Mouse (Mus musculus) R1 (cell line): Measurements from ENCODE around the gene Wdr25.

ENCODE experiments used
- DNase-seq: peaks from one replicate; pipeline ENCODE4 v3.0.0-alpha.2; 2018; ENCODE audit warnings: low read depth, low spot score

Wdr25 gene

GRCm38 (mm10) chr12:108985025-108985424 is 91.6 kb downstream of the Wdr25 start:
- DNase-seq = peak; percentile 29

- DNase-seq = no peak
Observed at GRCm38 (mm10) chr12:108987448-108987847, 94.0 kb downstream of the Wdr25 start.

DNA sequence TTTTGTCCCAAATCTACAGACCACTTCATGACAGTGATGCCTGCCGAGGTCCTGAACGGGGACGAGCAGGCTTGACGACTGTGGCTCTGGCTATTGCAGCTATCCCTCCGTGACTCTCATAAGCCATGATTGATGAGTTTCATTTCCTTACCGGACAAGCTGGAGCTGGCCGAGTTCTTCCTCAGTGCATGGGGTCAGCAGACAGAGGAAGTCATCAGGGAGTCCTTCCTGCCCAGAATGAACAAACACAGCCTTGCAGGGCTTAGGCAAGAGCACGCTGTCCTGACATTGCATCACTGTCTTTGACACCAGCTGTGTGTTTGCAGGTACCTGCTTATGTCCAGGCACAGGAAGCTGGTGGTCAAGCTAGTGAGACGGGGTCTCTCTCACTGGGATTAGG is 97.0 kb downstream of the Wdr25 start:
- no peak for DNase-seq

GRCm38 (mm10) chr12:108993046-108993445 is 99.6 kb downstream of the Wdr25 start:
- DNase-seq = no peak

DNA sequence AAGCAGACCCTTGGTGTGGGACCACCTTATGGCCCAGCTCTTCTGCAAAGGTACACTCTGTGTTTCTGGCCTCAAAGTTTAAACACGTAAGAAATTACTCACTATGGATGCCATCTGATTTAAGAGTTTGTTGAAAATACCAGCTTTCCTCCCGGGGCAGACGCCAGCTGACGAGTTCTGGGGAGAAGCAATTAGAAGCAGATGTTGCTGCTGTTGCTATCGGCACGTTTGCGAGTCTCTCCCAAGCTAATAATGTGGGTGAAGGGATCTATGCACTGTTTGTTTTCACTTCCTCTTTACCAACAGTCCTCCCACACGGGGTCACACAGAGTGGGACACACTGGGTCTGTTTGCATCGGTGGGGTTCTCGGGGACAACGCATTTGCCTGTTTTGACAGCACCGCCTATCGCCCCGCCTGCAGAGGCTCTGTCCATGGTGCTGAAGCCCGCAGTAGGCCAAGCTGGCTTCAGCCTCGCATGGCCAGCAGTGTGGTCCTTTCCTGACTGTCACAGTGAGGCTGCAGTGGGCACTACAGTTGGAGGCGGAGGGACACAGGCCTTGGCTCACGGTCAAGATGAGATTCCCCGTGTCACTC is 101.1 kb downstream of the Wdr25 start:
- peak; percentile 54 for DNase-seq

- DNase-seq = peak; percentile 33
Observed at GRCm38 (mm10) chr12:108995976-108996636, 102.7 kb downstream of the Wdr25 start.

DNA sequence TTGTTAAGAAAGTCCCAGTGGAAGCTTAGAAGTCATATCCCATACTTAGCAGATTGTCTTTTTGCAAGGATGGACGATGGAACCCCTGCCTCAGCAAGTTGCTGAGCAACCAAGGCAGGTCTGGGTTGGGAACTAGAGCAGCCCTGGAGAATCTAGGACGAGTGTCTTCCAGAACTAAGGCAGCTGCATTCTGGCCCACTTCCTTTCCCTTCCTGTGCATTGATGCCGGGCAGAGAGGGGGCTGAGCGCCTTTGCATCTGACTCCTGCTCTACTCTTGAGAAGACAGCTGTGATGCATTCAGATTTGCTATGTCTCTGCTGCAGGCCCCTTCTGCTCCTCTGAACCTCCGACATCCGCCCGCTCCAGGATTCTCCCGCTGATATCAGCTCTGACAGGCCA is 103.8 kb downstream of the Wdr25 start:
- DNase-seq = no peak

- no peak for DNase-seq
Observed at GRCm38 (mm10) chr12:109002978-109003377, 109.5 kb downstream of the Wdr25 start.

DNA sequence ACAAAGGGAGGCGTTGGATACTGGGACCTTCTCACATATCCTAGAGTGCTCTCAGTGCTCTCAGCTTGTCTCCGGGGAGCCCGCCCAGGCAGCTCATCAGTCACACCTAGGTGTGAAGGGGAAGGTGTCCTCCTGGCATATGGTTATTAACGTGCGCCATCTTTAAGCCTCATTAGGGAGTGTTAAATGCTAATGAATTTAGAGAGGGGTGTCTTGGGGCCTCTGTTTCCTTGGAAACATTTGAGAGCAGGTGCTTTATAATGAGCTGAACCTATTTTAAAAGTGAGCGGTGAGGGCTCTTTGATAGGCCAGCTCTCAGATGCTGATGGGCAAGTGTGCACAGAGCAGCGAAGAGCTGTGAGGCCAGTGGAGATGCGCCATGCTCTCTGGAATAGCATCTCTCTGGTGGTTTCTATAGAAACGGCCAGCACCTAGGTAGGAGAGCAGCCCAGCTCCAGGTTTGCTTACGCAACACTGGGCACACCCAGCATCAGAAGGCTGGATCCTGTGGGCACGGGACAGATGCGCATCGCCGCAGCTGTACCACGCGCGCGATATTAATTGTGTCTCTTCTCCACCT is 116.7 kb downstream of the Wdr25 start:
- DNase-seq = no peak

- DNase-seq = no peak
Observed at GRCm38 (mm10) chr12:109022181-109022691, 128.8 kb downstream of the Wdr25 start.

DNA sequence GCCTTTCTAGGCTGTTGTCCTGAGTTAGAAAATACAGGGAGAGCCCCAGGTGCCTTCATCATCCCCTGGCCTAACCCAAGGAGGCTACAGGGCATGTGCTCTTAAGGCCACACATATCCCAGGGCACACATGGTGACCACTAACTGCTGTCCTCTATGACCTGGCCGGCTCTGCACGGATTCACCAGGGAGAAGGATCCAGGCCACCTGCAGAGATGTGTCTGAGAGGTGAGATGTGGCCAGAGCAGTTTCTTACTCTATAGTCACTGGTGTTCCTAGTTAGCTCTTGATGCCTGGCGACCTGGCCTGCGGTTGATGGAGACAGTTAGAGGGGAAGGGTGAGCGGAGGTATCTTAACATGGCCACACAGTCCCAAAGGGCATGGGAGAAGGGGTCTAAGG is 129.5 kb downstream of the Wdr25 start:
- DNase-seq = no peak

DNA sequence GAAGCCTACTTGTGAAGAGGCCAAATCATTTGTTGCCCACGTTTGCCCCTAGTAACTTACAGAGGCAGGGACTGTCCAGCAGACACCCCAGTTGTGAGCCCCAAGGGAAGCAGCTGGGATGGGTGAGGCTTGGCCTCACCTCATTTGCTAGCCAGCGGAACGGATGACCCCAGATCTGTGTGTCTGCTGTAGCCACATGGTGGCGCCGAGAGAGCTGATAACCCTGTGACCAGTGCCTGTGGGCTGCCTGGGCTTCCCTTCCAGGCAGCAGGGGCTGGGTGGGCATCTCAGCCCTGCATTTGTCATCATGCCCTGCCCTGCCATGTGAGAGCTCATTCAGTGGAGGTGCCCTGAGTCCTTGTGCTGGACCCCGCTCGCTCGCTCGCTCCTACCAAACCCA is 130.3 kb downstream of the Wdr25 start:
- DNase-seq = no peak

- no peak for DNase-seq
Observed at GRCm38 (mm10) chr12:109037026-109037425, 143.6 kb downstream of the Wdr25 start.

DNA sequence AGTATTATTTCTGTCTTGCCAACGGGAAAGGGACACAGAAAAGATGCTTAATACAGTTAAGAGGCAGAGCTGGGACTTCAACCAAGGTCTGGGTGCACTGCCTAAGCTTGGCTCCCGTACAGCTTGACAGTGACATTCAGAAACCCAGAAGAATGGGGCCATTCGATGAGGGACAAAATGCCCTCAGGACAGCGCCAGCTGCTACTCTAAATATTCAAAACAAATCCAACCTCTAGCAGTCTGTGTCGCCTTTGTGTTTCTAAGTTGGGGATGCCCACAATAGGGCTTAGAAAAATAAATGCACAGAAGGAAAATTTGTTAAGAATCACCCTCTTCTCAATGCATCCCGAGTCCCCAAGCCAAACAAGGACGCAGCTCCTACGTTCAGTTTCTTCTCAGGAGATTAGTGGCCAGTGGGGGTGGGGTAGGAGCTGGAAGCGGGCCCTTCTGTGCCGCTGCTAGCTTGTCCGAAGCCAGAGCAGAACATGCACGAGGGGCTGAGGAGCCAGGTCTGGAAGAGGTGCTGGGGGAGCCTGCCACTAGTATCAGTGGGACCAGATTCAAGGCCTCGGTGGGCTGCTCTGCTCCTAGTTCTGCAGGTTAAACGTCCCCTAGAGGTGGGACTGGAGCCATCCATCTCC is 144.9 kb downstream of the Wdr25 start:
- DNase-seq = no peak

DNA sequence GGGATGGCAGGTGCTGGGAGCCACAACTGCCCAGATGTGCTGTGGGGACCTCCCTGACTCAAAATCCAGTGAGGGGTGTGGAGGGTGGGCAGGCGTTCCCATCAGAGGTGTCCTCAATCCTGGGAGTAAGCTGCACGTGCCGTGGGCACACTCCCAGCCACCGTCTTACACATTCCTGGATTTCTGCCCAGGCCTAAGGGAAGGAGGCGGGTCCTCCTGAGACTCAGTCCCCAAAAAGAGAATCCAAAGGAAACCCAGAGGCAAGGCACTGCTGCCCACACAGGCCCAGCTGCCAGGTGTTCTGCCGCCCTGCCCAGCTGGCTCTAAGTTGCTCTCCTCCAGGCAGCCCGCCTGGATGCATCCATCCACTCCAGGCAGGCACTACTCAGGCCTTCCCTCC is 145.9 kb downstream of the Wdr25 start:
- no peak for DNase-seq

GRCm38 (mm10) chr12:109044497-109044896 is 151.1 kb downstream of the Wdr25 start:
- DNase-seq = peak; percentile 52

DNA sequence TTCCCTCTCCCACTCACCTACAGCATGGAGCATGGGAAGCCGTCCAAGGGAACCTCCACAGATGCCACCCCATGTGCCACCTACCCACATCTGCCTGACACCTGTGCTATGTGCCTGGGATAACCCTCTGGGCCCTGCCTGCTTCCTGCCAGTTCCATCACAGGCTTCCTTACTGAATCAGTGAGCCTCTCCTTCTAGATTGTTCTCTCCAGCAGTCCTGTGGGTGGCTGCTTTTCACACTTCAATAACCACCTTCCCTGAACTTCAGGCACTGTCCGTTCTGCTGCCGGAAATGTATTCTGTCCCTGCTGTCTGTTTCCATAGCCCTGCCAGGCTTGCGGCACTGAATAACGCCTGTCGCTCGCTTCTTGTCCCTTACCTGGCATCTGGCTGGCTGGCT is 152.2 kb downstream of the Wdr25 start:
- DNase-seq = no peak

GRCm38 (mm10) chr12:109049949-109050348 is 156.5 kb downstream of the Wdr25 start:
- no peak for DNase-seq

DNA sequence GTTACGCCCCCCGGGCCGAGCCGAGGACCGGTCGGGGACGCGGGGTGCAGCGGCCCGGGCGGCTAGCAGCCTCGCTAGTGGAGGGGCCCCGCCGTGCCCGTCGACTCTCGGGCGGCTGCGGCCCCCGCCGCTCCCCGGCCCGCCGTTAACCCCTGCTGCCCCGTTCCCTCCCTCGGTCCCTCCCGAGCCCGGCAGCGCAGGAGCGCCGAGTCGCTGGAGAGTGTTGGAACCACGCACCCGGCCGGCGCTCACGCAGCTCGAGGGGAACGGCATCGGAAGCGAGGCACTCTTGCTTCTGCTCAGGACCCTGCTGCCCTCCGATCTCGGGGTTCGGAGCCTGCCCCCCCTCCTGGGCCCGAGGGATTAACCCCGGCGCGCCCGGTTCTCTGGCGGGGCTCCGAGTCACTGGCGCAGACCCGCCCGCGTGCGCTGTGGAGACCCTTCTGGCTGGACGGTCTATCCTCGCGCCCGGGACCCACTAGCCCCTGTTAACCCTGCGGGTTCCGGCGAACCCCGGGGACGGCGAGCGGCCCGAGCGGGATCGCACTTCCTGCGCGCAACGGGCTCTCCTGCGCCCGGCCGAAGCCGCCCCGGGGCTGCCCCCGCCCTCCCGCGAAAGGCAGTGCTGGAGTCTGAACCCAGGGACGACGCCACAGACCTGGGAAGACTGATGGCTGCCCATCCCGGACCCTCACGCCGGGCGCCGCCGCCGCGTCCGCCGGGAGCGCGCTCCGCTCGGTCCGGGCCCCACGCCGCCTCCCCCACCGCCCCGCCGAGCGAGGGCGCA is 159.8 kb downstream of the Wdr25 start:
- DNase-seq = no peak

- DNase-seq = no peak
Observed at GRCm38 (mm10) chr12:109057736-109058135, 164.3 kb downstream of the Wdr25 start.

GRCm38 (mm10) chr12:109058660-109059059 is 165.2 kb downstream of the Wdr25 start:
- no peak for DNase-seq
